Mouse (Mus musculus): Measurements from ENCODE around the gene Prdx2. TPM values are rescaled to one million over a fixed set of nuclear protein-coding genes. Genes with fewer than 3 reads are reported as not detected.
A peak's percentile ranks its signal among the peaks of the same experiment; 100 is the strongest.

Prdx2 gene
- polyA plus RNA-seq, 1 experiment from 2014 or later, result 313 TPM

- Histone ChIP-seq H3K9ac (ENCODE audit: low read depth, low read length) (peak overlapping the region; percentile 87), H3K4me1 (replicated peaks; ENCODE audit: control insufficient read depth, insufficient read depth, low read length) (peaks cover 25% of the 10 kb centered on the region), H3K4me3 (ENCODE audit: low read depth, low read length) (peak overlapping the region; percentile 80), H3K27me3 (replicated peaks; ENCODE audit: control insufficient read depth, insufficient read depth, low read length) (no peaks in the 10 kb centered on the region), H3K27ac (ENCODE audit: low read depth, low read length) (peak overlapping the region; percentile 97), H3K36me3 (ENCODE audit: control insufficient read depth, insufficient read depth) (peaks cover 13% of the 10 kb centered on the region), H3K9me3 (ENCODE audit: control insufficient read depth) (no peaks in the 10 kb centered on the region), H3K4me2 (replicated peaks; ENCODE audit: low read depth) (peak overlapping the region; percentile 96)
- ATAC-seq, result no peak
- TF ChIP-seq CTCF (IDR thresholded peaks at IDR 0.05; ENCODE audit: low read depth), result no peak
- WGBS, result under 1% methylated on average over 25 of the region's 25 CpGs
Measured at GRCm38 (mm10) chr8:84976763-84977434, 7.5 kb downstream of the Prdx2 start.

- under 1% methylated on average over 70 of the region's 70 CpGs for WGBS
- ATAC-seq, result no peak
- Histone ChIP-seq H3K27me3 (replicated peaks; ENCODE audit: control insufficient read depth, insufficient read depth, low read length) (no peaks in the 10 kb centered on the region), H3K36me3 (ENCODE audit: control insufficient read depth, insufficient read depth) (peaks cover 6% of the 10 kb centered on the region), H3K4me3 (ENCODE audit: low read depth, low read length) (peak overlapping the region; percentile 80), H3K4me1 (replicated peaks; ENCODE audit: control insufficient read depth, insufficient read depth, low read length) (peaks cover 30% of the 10 kb centered on the region), H3K9ac (ENCODE audit: low read depth, low read length) (peak overlapping the region; percentile 87), H3K9me3 (ENCODE audit: control insufficient read depth) (no peaks in the 10 kb centered on the region), H3K4me2 (replicated peaks; ENCODE audit: low read depth) (peak overlapping the region; percentile 96), H3K27ac (ENCODE audit: low read depth, low read length) (peak overlapping the region; percentile 97)
- TF ChIP-seq CTCF (IDR thresholded peaks at IDR 0.05; ENCODE audit: low read depth), result peak; percentile 19; the same call in 1 of the 2 replicates
Measured at GRCm38 (mm10) chr8:84977435-84978247, 8.3 kb downstream of the Prdx2 start.

GRCm38 (mm10) chr8:84978248-84978940, 9.0 kb downstream of the Prdx2 start, which contains the start of gene Junb:
Gene Junb (minus strand): TSS chr8:84978718.
- H3K27me3 ChIP-seq (replicated peaks; ENCODE audit: control insufficient read depth, insufficient read depth, low read length), result no peaks in the 10 kb centered on the region
- no peaks in the 10 kb centered on the region for H3K36me3 ChIP-seq (ENCODE audit: control insufficient read depth, insufficient read depth)
- under 1% methylated on average over 63 of the region's 63 CpGs for WGBS
- H3K9me3 ChIP-seq (ENCODE audit: control insufficient read depth), result no peaks in the 10 kb centered on the region
- peak within 1 kb of the TSS; percentile 97 for H3K27ac ChIP-seq (ENCODE audit: low read depth, low read length)
- peaks cover 30% of the 10 kb centered on the region for H3K4me1 ChIP-seq (replicated peaks; ENCODE audit: control insufficient read depth, insufficient read depth, low read length)
- no peak for TF ChIP-seq CTCF (IDR thresholded peaks at IDR 0.05; ENCODE audit: low read depth)
- peak within 1 kb of the TSS; percentile 87 for H3K9ac ChIP-seq (ENCODE audit: low read depth, low read length)
- peak within 1 kb of the TSS; percentile 96 for H3K4me2 ChIP-seq (replicated peaks; ENCODE audit: low read depth)
- ATAC-seq, result peak; percentile 23
- H3K4me3 ChIP-seq (ENCODE audit: low read depth, low read length), result peak within 1 kb of the TSS; percentile 80

- Histone ChIP-seq H3K4me2 (replicated peaks; ENCODE audit: low read depth) (peak overlapping the region; percentile 96), H3K27me3 (replicated peaks; ENCODE audit: control insufficient read depth, insufficient read depth, low read length) (no peaks in the 10 kb centered on the region), H3K36me3 (ENCODE audit: control insufficient read depth, insufficient read depth) (no peaks in the 10 kb centered on the region), H3K4me3 (ENCODE audit: low read depth, low read length) (peak overlapping the region; percentile 80), H3K4me1 (replicated peaks; ENCODE audit: control insufficient read depth, insufficient read depth, low read length) (peaks cover 36% of the 10 kb centered on the region), H3K27ac (ENCODE audit: low read depth, low read length) (peak overlapping the region; percentile 97), H3K9me3 (ENCODE audit: control insufficient read depth) (no peaks in the 10 kb centered on the region), H3K9ac (ENCODE audit: low read depth, low read length) (peak overlapping the region; percentile 57)
- whole genome bisulfite sequencing, result 1% methylated on average over 42 of the region's 42 CpGs
- TF ChIP-seq CTCF (IDR thresholded peaks at IDR 0.05; ENCODE audit: low read depth), result no peak
- ATAC-seq, result peak; percentile 74
Measured at GRCm38 (mm10) chr8:84979599-84980421, 10.4 kb downstream of the Prdx2 start.

- Histone ChIP-seq H3K4me1 (replicated peaks; ENCODE audit: control insufficient read depth, insufficient read depth, low read length) (peaks cover 37% of the 10 kb centered on the region), H3K27me3 (replicated peaks; ENCODE audit: control insufficient read depth, insufficient read depth, low read length) (no peaks in the 10 kb centered on the region), H3K4me3 (ENCODE audit: low read depth, low read length) (peak overlapping the region; percentile 80), H3K4me2 (replicated peaks; ENCODE audit: low read depth) (peak overlapping the region; percentile 96), H3K9ac (ENCODE audit: low read depth, low read length) (peak overlapping the region; percentile 57; the same call in 1 of the 2 replicates), H3K27ac (ENCODE audit: low read depth, low read length) (peak overlapping the region; percentile 97), H3K36me3 (ENCODE audit: control insufficient read depth, insufficient read depth) (no peaks in the 10 kb centered on the region), H3K9me3 (ENCODE audit: control insufficient read depth) (no peaks in the 10 kb centered on the region)
- 14% methylated on average over 11 of the region's 11 CpGs for WGBS
- no peak for ATAC-seq
- no peak for TF ChIP-seq CTCF (IDR thresholded peaks at IDR 0.05; ENCODE audit: low read depth)
Measured at GRCm38 (mm10) chr8:84980622-84981358, 11.4 kb downstream of the Prdx2 start.
